Mouse (Mus musculus): ENCODE measurements around the gene Kcng4. TPM values are rescaled to one million over a fixed set of nuclear protein-coding genes. Genes with fewer than 3 reads are reported as not detected.

The Kcng4 gene
- polyA plus RNA-seq (2015; fragmentation: Nextera tagmentation; extraction: Ambion mirVana) = 0.09 and 0.14 TPM in 2 replicates

- Histone ChIP-seq H3K27ac (replicated peaks) (no peak within 1 kb of the TSS), H3K4me1 (peaks cover 19% of the 10 kb centered on the region), H3K27me3 (replicated peaks) (peaks cover 19% of the 10 kb centered on the region), H3K36me3 (no peaks in the 10 kb centered on the region), H3K4me3 (replicated peaks) (no peak within 1 kb of the TSS), H3K9me3 (replicated peaks) (no peaks in the 10 kb centered on the region), H3K9ac (replicated peaks) (no peak within 1 kb of the TSS), H3K4me2 (peak within 1 kb of the TSS; percentile 2; the same call in 1 of the 2 replicates)
- 49% methylated on average over 6 of the region's 6 CpGs for WGBS
- no peak for ATAC-seq (ENCODE audit: low FRiP score)
Measured at GRCm38 (mm10) chr8:119635378-119635777, at the start of gene Kcng4. Gene Kcng4 (minus strand): TSS chr8:119635680.

- H3K4me2 ChIP-seq = no peak overlapping the region
- no peaks in the 10 kb centered on the region for H3K36me3 ChIP-seq
- H3K4me3 ChIP-seq (replicated peaks) = no peak overlapping the region
- H3K9me3 ChIP-seq (replicated peaks) = no peaks in the 10 kb centered on the region
- 64% methylated on average over 14 of the region's 14 CpGs for WGBS
- H3K9ac ChIP-seq (replicated peaks) = no peak overlapping the region
- 0 out of 2 replicates have a peak, but pooled peaks cover 2% of the 10 kb centered on the region for H3K27me3 ChIP-seq (replicated peaks)
- ATAC-seq (ENCODE audit: low FRiP score) = no peak
- H3K27ac ChIP-seq (replicated peaks) = no peak overlapping the region
- peaks cover 6% of the 10 kb centered on the region; the same call in 1 of the 2 replicates for H3K4me1 ChIP-seq
Measured at GRCm38 (mm10) chr8:119679184-119679583, 43.7 kb upstream of the Kcng4 start.

GRCm38 (mm10) chr8:119678138-119678843 lies 42.8 kb upstream of the Kcng4 start:
- Histone ChIP-seq H3K27ac (replicated peaks) (no peak overlapping the region), H3K36me3 (no peaks in the 10 kb centered on the region), H3K4me2 (peak overlapping the region; percentile 38), H3K9me3 (replicated peaks) (no peaks in the 10 kb centered on the region), H3K27me3 (replicated peaks) (0 out of 2 replicates have a peak, but pooled peaks cover 2% of the 10 kb centered on the region), H3K4me1 (peaks cover 6% of the 10 kb centered on the region; the same call in 1 of the 2 replicates), H3K9ac (replicated peaks) (no peak overlapping the region), H3K4me3 (replicated peaks) (no peak overlapping the region)
- no peak for ATAC-seq (ENCODE audit: low FRiP score)
- 9% methylated on average over 18 of the region's 18 CpGs for WGBS

- Histone ChIP-seq H3K9ac (replicated peaks) (no peak overlapping the region), H3K27me3 (replicated peaks) (0 out of 2 replicates have a peak, but pooled peaks cover 2% of the 10 kb centered on the region), H3K9me3 (replicated peaks) (no peaks in the 10 kb centered on the region), H3K4me3 (replicated peaks) (no peak overlapping the region), H3K4me2 (no peak overlapping the region), H3K4me1 (peaks cover 6% of the 10 kb centered on the region; the same call in 1 of the 2 replicates), H3K36me3 (no peaks in the 10 kb centered on the region), H3K27ac (replicated peaks) (no peak overlapping the region)
- peak; percentile 62; the same call in 1 of the 2 replicates for ATAC-seq (ENCODE audit: low FRiP score)
- WGBS = 16% methylated on average over 8 of the region's 8 CpGs
Measured at GRCm38 (mm10) chr8:119676389-119676788, 40.9 kb upstream of the Kcng4 start.

GRCm38 (mm10) chr8:119675457-119675856 lies 40.0 kb upstream of the Kcng4 start:
- Histone ChIP-seq H3K4me1 (peaks cover 6% of the 10 kb centered on the region; the same call in 1 of the 2 replicates), H3K9ac (replicated peaks) (no peak overlapping the region), H3K27me3 (replicated peaks) (0 out of 2 replicates have a peak, but pooled peaks cover 2% of the 10 kb centered on the region), H3K27ac (replicated peaks) (no peak overlapping the region), H3K4me3 (replicated peaks) (no peak overlapping the region), H3K4me2 (no peak overlapping the region), H3K9me3 (replicated peaks) (no peaks in the 10 kb centered on the region), H3K36me3 (no peaks in the 10 kb centered on the region)
- no peak for ATAC-seq (ENCODE audit: low FRiP score)
- WGBS = 77% methylated on average over 5 of the region's 5 CpGs

GRCm38 (mm10) chr8:119673976-119674555 lies 38.6 kb upstream of the Kcng4 start:
- H3K4me3 ChIP-seq (replicated peaks) = no peak overlapping the region
- no peaks in the 10 kb centered on the region for H3K36me3 ChIP-seq
- H3K4me2 ChIP-seq = no peak overlapping the region
- H3K9me3 ChIP-seq (replicated peaks) = no peaks in the 10 kb centered on the region
- H3K4me1 ChIP-seq = peaks cover 6% of the 10 kb centered on the region; the same call in 1 of the 2 replicates
- 83% methylated on average over 11 of the region's 11 CpGs for WGBS
- no peak for ATAC-seq (ENCODE audit: low FRiP score)
- H3K27ac ChIP-seq (replicated peaks) = no peak overlapping the region
- H3K27me3 ChIP-seq (replicated peaks) = 0 out of 2 replicates have a peak, but pooled peaks cover 2% of the 10 kb centered on the region
- no peak overlapping the region for H3K9ac ChIP-seq (replicated peaks)

- Histone ChIP-seq H3K4me2 (no peak overlapping the region), H3K4me3 (replicated peaks) (no peak overlapping the region), H3K27ac (replicated peaks) (no peak overlapping the region), H3K27me3 (replicated peaks) (peaks cover 15% of the 10 kb centered on the region; the same call in 1 of the 2 replicates), H3K4me1 (0 out of 2 replicates have a peak, but pooled peaks cover 3% of the 10 kb centered on the region), H3K36me3 (no peaks in the 10 kb centered on the region), H3K9me3 (replicated peaks) (no peaks in the 10 kb centered on the region), H3K9ac (replicated peaks) (no peak overlapping the region)
- WGBS = 68% methylated on average over 16 of the region's 16 CpGs
- ATAC-seq (ENCODE audit: low FRiP score) = no peak
Measured at GRCm38 (mm10) chr8:119670419-119671091, 35.1 kb upstream of the Kcng4 start.

- H3K9ac ChIP-seq (replicated peaks) = no peak overlapping the region
- no peak for ATAC-seq (ENCODE audit: low FRiP score)
- 62% methylated on average over 12 of the region's 12 CpGs for WGBS
- no peak overlapping the region for H3K4me3 ChIP-seq (replicated peaks)
- H3K36me3 ChIP-seq = no peaks in the 10 kb centered on the region
- H3K4me2 ChIP-seq = no peak overlapping the region
- H3K27ac ChIP-seq (replicated peaks) = no peak overlapping the region
- 0 out of 2 replicates have a peak, but pooled peaks cover 3% of the 10 kb centered on the region for H3K4me1 ChIP-seq
- H3K27me3 ChIP-seq (replicated peaks) = peaks cover 15% of the 10 kb centered on the region; the same call in 1 of the 2 replicates
- no peaks in the 10 kb centered on the region for H3K9me3 ChIP-seq (replicated peaks)
Measured at GRCm38 (mm10) chr8:119669284-119669683, 33.8 kb upstream of the Kcng4 start.

GRCm38 (mm10) chr8:119668447-119668846 lies 33.0 kb upstream of the Kcng4 start:
- WGBS = 52% methylated on average over 9 of the region's 9 CpGs
- H3K9me3 ChIP-seq (replicated peaks) = no peaks in the 10 kb centered on the region
- H3K9ac ChIP-seq (replicated peaks) = no peak overlapping the region
- H3K27ac ChIP-seq (replicated peaks) = no peak overlapping the region
- no peak for ATAC-seq (ENCODE audit: low FRiP score)
- H3K36me3 ChIP-seq = no peaks in the 10 kb centered on the region
- H3K4me2 ChIP-seq = no peak overlapping the region
- no peak overlapping the region for H3K4me3 ChIP-seq (replicated peaks)
- H3K27me3 ChIP-seq (replicated peaks) = peaks cover 15% of the 10 kb centered on the region; the same call in 1 of the 2 replicates
- 0 out of 2 replicates have a peak, but pooled peaks cover 3% of the 10 kb centered on the region for H3K4me1 ChIP-seq

GRCm38 (mm10) chr8:119666219-119666951 lies 30.9 kb upstream of the Kcng4 start, which contains the start of gene Wfdc1:
Gene Wfdc1 (plus strand): TSS chr8:119666365.
- H3K9me3 ChIP-seq (replicated peaks) = no peaks in the 10 kb centered on the region
- peaks cover 5% of the 10 kb centered on the region; the same call in 1 of the 2 replicates for H3K4me1 ChIP-seq
- H3K27me3 ChIP-seq (replicated peaks) = peaks cover 15% of the 10 kb centered on the region; the same call in 1 of the 2 replicates
- ATAC-seq (ENCODE audit: low FRiP score) = no peak
- no peaks in the 10 kb centered on the region for H3K36me3 ChIP-seq
- WGBS = 21% methylated on average over 14 of the region's 14 CpGs
- peak within 1 kb of the TSS; percentile 25 for H3K4me2 ChIP-seq
- no peak within 1 kb of the TSS for H3K9ac ChIP-seq (replicated peaks)
- no peak within 1 kb of the TSS for H3K4me3 ChIP-seq (replicated peaks)
- no peak within 1 kb of the TSS for H3K27ac ChIP-seq (replicated peaks)

GRCm38 (mm10) chr8:119665270-119665669 lies 29.8 kb upstream of the Kcng4 start:
- H3K4me2 ChIP-seq = no peak overlapping the region
- H3K27me3 ChIP-seq (replicated peaks) = peaks cover 15% of the 10 kb centered on the region; the same call in 1 of the 2 replicates
- no peaks in the 10 kb centered on the region for H3K9me3 ChIP-seq (replicated peaks)
- H3K4me1 ChIP-seq = peaks cover 12% of the 10 kb centered on the region
- no peak overlapping the region for H3K9ac ChIP-seq (replicated peaks)
- no peak overlapping the region for H3K27ac ChIP-seq (replicated peaks)
- WGBS = 84% methylated on average over 6 of the region's 6 CpGs
- H3K36me3 ChIP-seq = no peaks in the 10 kb centered on the region
- H3K4me3 ChIP-seq (replicated peaks) = no peak overlapping the region
- no peak for ATAC-seq (ENCODE audit: low FRiP score)
